In genomic region chr7:113143552-113143951, GRCm38 (mm10) we compare ENCODE assay signal across 8 mouse cellular contexts.
A peak's percentile ranks its signal among the peaks of the same experiment; 100 is the strongest.
DNase-seq lines count a peak whose midpoint lies in the region; ATAC-seq and TF ChIP-seq lines count a peak whose summit lies in the region.

No protein-coding gene starts in this region.

- ATAC-seq in hindbrain, postnatal 0 days: peak; percentile 43; the same call in 1 of the 2 replicates

- 6% methylated on average over 7 of the region's 7 CpGs for WGBS in hindbrain, postnatal 0 days
- WGBS in midbrain, embryonic 10.5 days: 14% methylated on average over 7 of the region's 7 CpGs

- intact Hi-C loops in left cerebral cortex, adult 2 months (cut with DNase I): loop anchor here (1.0 to 10.0 kb wide), 6 partner anchors 24 to 291 kb away; partner anchors contain the start of gene Btbd10

- TF ChIP-seq CTCF in hindbrain, postnatal 0 days (IDR thresholded peaks at IDR 0.05; ENCODE audit: low read depth): peak; percentile 97
- peak; percentile 86 for TF ChIP-seq CTCF in left cerebral cortex, adult 2 months (IDR thresholded peaks at IDR 0.05)

- H3K27me3 ChIP-seq in hindbrain, postnatal 0 days (ENCODE audit: insufficient read depth, low read length): no peaks in the 10 kb centered on the region
- peaks cover 35% of the 10 kb centered on the region for H3K27me3 ChIP-seq in midbrain, embryonic 10.5 days (ENCODE audit: low read depth, poor library complexity, severe bottlenecking)

- no peak overlapping the region for H3K4me3 ChIP-seq in hindbrain, postnatal 0 days (ENCODE audit: low read length)
- H3K4me3 ChIP-seq in left cerebral cortex, adult 2 months: no peak overlapping the region
- no peak overlapping the region for H3K4me3 ChIP-seq in midbrain, embryonic 10.5 days

- no peak overlapping the region for H3K27ac ChIP-seq in hindbrain, postnatal 0 days
- no peak overlapping the region for H3K27ac ChIP-seq in left cerebral cortex, adult 2 months
- H3K27ac ChIP-seq in midbrain, embryonic 10.5 days (replicated peaks): no peak overlapping the region

- no peaks in the 10 kb centered on the region for H3K4me1 ChIP-seq in hindbrain, postnatal 0 days (ENCODE audit: insufficient read depth, low read length)
- H3K4me1 ChIP-seq in midbrain, embryonic 10.5 days: peaks cover 34% of the 10 kb centered on the region

- H3K4me2 ChIP-seq in hindbrain, postnatal 0 days (ENCODE audit: low read depth, low read length): no peak overlapping the region

- DNase-seq in T-cell, adult 2 months (ENCODE audit: low spot score): peak; percentile 60
- peak; percentile 86 to 92 for DNase-seq in cerebellum, adult 18-20 months
- peak; percentile 58 to 98 for DNase-seq in frontal cortex, adult 2 months (ENCODE audit: extremely low spot score in 1 of 2, low spot score in 1 of 2)
- DNase-seq in hindbrain, postnatal 0 days (ENCODE audit: low spot score): peak; percentile 94
- DNase-seq in left cerebral cortex, adult 2 months (ENCODE audit: extremely low spot score in 1 of 2, low spot score in 2 of 2): peak; percentile 85 to 92
- peak; percentile 83 for DNase-seq in midbrain, embryonic 10.5 days (ENCODE audit: low spot score)
- peak; percentile 71 to 77 for DNase-seq in right cerebral cortex, postnatal 36 days (ENCODE audit: low spot score in 2 of 2)
- peak; percentile 64 to 83 for DNase-seq in urinary bladder, postnatal 4 days (ENCODE audit: low spot score in 2 of 2)

- no peaks in the 10 kb centered on the region for H3K9me3 ChIP-seq in hindbrain, postnatal 0 days (ENCODE audit: low read length)
- H3K9me3 ChIP-seq in midbrain, embryonic 10.5 days (replicated peaks): no peaks in the 10 kb centered on the region

- no peak overlapping the region for H3K9ac ChIP-seq in hindbrain, postnatal 0 days (replicated peaks; ENCODE audit: low read length)

- no peaks in the 10 kb centered on the region for H3K36me3 ChIP-seq in hindbrain, postnatal 0 days (ENCODE audit: insufficient read depth, low read length)
- no peaks in the 10 kb centered on the region for H3K36me3 ChIP-seq in midbrain, embryonic 10.5 days
